Mouse (Mus musculus): ENCODE data around the gene Gm4792.

- TF ChIP-seq CTCF (IDR thresholded peaks at IDR 0.05; ENCODE audit: control insufficient read depth, insufficient read depth, low read length) (no peak), POLR2A (IDR thresholded peaks at IDR 0.05; ENCODE audit: borderline replicate concordance, control insufficient read depth, low read depth, low read length) (no peak)
These were observed 13.1 kb upstream of the Gm4792 start, which contains the start of gene Tmcc3 for GRCm38 (mm10) chr10:94311511-94312006.
